In genomic region chr4:128727019-128727720, GRCm38 (mm10) we compare ENCODE assay signal across 7 mouse cellular contexts. TPM values are rescaled to one million over a fixed set of nuclear protein-coding genes. Genes with fewer than 3 reads are reported as not detected.
DNase-seq lines count a peak whose midpoint lies in the region; ATAC-seq and TF ChIP-seq lines count a peak whose summit lies in the region.

No protein-coding gene starts in this region.

- peak; percentile 93 for DNase-seq in adrenal gland, adult 2 months
- peak; percentile 94 for DNase-seq in embryo, embryonic 11 days
- peak; percentile 55 to 87 for DNase-seq in spleen, adult 2 months (ENCODE audit: low read depth in 1 of 2, low spot score in 2 of 2)

- ATAC-seq in granulocyte monocyte progenitor cell, adult 5-6 weeks (replicated peaks; ENCODE audit: poor library complexity, severe bottlenecking) = peak; percentile 70
- peak; percentile 95 for ATAC-seq in intestine, postnatal 0 days
- ATAC-seq in limb, embryonic 12.5 days (ENCODE audit: insufficient number of reproducible peaks, insufficient read depth, low FRiP score, low TSS enrichment, low read depth) = peak; percentile 82
- peak; percentile 89 for ATAC-seq in midbrain, embryonic 13.5 days

- peak; percentile 77 for TF ChIP-seq POLR2A in spleen, adult 2 months (IDR thresholded peaks at IDR 0.05; ENCODE audit: low read depth, low read length)

- H3K36me3 ChIP-seq in intestine, postnatal 0 days (ENCODE audit: control insufficient read depth, insufficient read depth) = no peaks in the 10 kb centered on the region; the same call in 1 of the 2 replicates
- peaks cover 16% of the 10 kb centered on the region for H3K36me3 ChIP-seq in limb, embryonic 12.5 days
- peaks cover 8% of the 10 kb centered on the region for H3K36me3 ChIP-seq in midbrain, embryonic 13.5 days
- peaks cover 1% of the 10 kb centered on the region; the same call in 1 of the 2 replicates for H3K36me3 ChIP-seq in spleen, adult 2 months (ENCODE audit: control insufficient read depth, insufficient read depth, low read length)

- TF ChIP-seq CTCF in intestine, postnatal 0 days (IDR thresholded peaks at IDR 0.05; ENCODE audit: low read depth) = no peak
- TF ChIP-seq CTCF in spleen, adult 2 months (IDR thresholded peaks at IDR 0.05; ENCODE audit: extremely low read depth, insufficient read depth, insufficient read length, insufficient replicate concordance) = no peak

- H3K4me1 ChIP-seq in intestine, postnatal 0 days (replicated peaks; ENCODE audit: control insufficient read depth, insufficient read depth, low read length) = 0 out of 2 replicates have a peak, but pooled peaks cover 7% of the 10 kb centered on the region
- peaks cover 40% of the 10 kb centered on the region for H3K4me1 ChIP-seq in limb, embryonic 12.5 days (replicated peaks)
- H3K4me1 ChIP-seq in midbrain, embryonic 13.5 days (replicated peaks) = peaks cover 77% of the 10 kb centered on the region
- peaks cover 15% of the 10 kb centered on the region for H3K4me1 ChIP-seq in spleen, adult 2 months (ENCODE audit: control insufficient read depth, insufficient read depth, insufficient read length)

- H3K9ac ChIP-seq in intestine, postnatal 0 days (ENCODE audit: low read depth, low read length) = peak overlapping the region; percentile 99
- peak overlapping the region; percentile 100 for H3K9ac ChIP-seq in limb, embryonic 12.5 days (replicated peaks)
- H3K9ac ChIP-seq in midbrain, embryonic 13.5 days (replicated peaks) = peak overlapping the region; percentile 99

- no peaks in the 10 kb centered on the region for H3K9me3 ChIP-seq in intestine, postnatal 0 days (ENCODE audit: control insufficient read depth)
- H3K9me3 ChIP-seq in limb, embryonic 12.5 days = no peaks in the 10 kb centered on the region
- no peaks in the 10 kb centered on the region for H3K9me3 ChIP-seq in midbrain, embryonic 13.5 days

- WGBS in intestine, postnatal 0 days = 4% methylated on average over 43 of the region's 68 CpGs
- 2% methylated on average over 54 of the region's 68 CpGs for WGBS in limb, embryonic 12.5 days
- WGBS in midbrain, embryonic 13.5 days = 2% methylated on average over 61 of the region's 68 CpGs
- WGBS in spleen, adult 2 months = 7% methylated on average over 32 of the region's 68 CpGs

- H3K4me2 ChIP-seq in intestine, postnatal 0 days (replicated peaks; ENCODE audit: low read depth) = peak overlapping the region; percentile 85
- peak overlapping the region; percentile 94 for H3K4me2 ChIP-seq in limb, embryonic 12.5 days
- H3K4me2 ChIP-seq in midbrain, embryonic 13.5 days (replicated peaks) = peak overlapping the region; percentile 71

- peak overlapping the region; percentile 84 for H3K4me3 ChIP-seq in intestine, postnatal 0 days (ENCODE audit: low read depth, low read length)
- H3K4me3 ChIP-seq in limb, embryonic 12.5 days (replicated peaks) = peak overlapping the region; percentile 97
- peak overlapping the region; percentile 80 for H3K4me3 ChIP-seq in midbrain, embryonic 13.5 days (replicated peaks)
- peak overlapping the region; percentile 92 for H3K4me3 ChIP-seq in spleen, adult 2 months (ENCODE audit: extremely low read depth, insufficient read depth, insufficient read length)

- H3K27me3 ChIP-seq in intestine, postnatal 0 days (replicated peaks; ENCODE audit: control insufficient read depth, insufficient read depth, low read length) = no peaks in the 10 kb centered on the region
- H3K27me3 ChIP-seq in limb, embryonic 12.5 days = peaks cover 30% of the 10 kb centered on the region
- H3K27me3 ChIP-seq in midbrain, embryonic 13.5 days = no peaks in the 10 kb centered on the region
- no peaks in the 10 kb centered on the region for H3K27me3 ChIP-seq in spleen, adult 2 months (ENCODE audit: control insufficient read depth, insufficient read depth, low read length)

- peak overlapping the region; percentile 97 for H3K27ac ChIP-seq in intestine, postnatal 0 days (ENCODE audit: low read depth, low read length)
- peak overlapping the region; percentile 92 for H3K27ac ChIP-seq in limb, embryonic 12.5 days
- peak overlapping the region; percentile 98 for H3K27ac ChIP-seq in midbrain, embryonic 13.5 days
- H3K27ac ChIP-seq in spleen, adult 2 months (ENCODE audit: insufficient read depth, low read length) = peak overlapping the region; percentile 92

RNA-seq across cellular contexts. Expression of gene A3galt2, which starts 28.0 kb away (rescaled TPM):
- under 1 TPM; 0.20 to 0.21 TPM for total RNA-seq in adrenal gland, adult 2 months (2021)
- 0.51 and 0.60 TPM in 2 replicates for polyA plus RNA-seq in adrenal gland, adult 2 months (2012; rRNA removed)
- total RNA-seq in granulocyte monocyte progenitor cell, adult 5-6 weeks (2014; fragmentation: Nextera tagmentation) = not detected in 2 replicates
- total RNA-seq in granulocyte monocyte progenitor cell, adult 5-6 weeks (2017) = 0.04 TPM in 1 of 2 replicates, not detected in the other
- not detected in 2 replicates for polyA plus RNA-seq in intestine, postnatal 0 days (2015; fragmentation: Nextera tagmentation; extraction: Ambion mirVana)
- polyA plus RNA-seq in limb, embryonic 12.5 days (2016; fragmentation: Nextera tagmentation; extraction: Ambion mirVana) = 0.18 and 0.32 TPM in 2 replicates
- 0.23 and 0.58 TPM in 2 replicates for polyA plus RNA-seq in midbrain, embryonic 13.5 days (2015; fragmentation: Nextera tagmentation; extraction: Ambion mirVana)
- polyA plus RNA-seq in spleen, adult 2 months (2012; rRNA removed) = 0.41 TPM in 2 replicates

Comparison
In these comparisons a context has a peak if more than half of its experiments do, and no peak if none do; other contexts are left out.
1. Peak in every context shown above with its lines: DNase-seq, ATAC-seq, H3K4me3 ChIP-seq and H3K27ac ChIP-seq.